Mouse (Mus musculus) gastrocnemius, postnatal 14 days (tissue): ENCODE data around the gene Iqch. TPM values are rescaled to one million over a fixed set of nuclear protein-coding genes. Genes with fewer than 3 reads are reported as not detected.

Source experiments
- DNase-seq: peaks from one replicate; pipeline ENCODE4 v3.0.0; 2021; ENCODE audit warnings: mixed read lengths
- intact Hi-C: fragments of 180-260 bp; cut with DNase I; formaldehyde crosslinking; loops from one replicate; pipeline ENCODE4 v1.15.1; 2025; ENCODE audit warnings: low total_unique reads
- total RNA-seq, 2 experiments: library from RNA; stranded (reverse); gene quantifications; 2 replicates each; pipeline ENCODE4 v1.2.3; 2021

Iqch gene
- total RNA-seq, 2 experiments from 2014 or later = 0.07 TPM; not detected in 1

DNA sequence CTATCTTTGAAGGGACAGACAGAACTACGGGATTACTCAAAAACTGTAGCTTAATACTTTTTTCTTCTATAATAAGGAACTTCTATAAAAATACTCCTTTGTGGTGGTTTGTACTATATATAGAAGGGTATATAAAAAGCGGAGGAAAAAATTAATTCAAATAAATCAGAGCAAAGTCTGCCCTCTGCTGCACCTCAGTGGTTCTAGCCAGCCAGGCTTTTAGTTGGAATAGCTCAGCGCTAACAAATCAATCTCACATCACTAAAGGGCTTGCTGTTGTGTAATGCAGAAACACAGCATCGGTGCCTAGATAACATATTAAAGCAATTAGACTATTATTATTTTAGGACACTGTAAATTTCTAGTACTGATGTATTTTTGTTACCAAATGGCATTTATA is 91.3 kb downstream of the Iqch start:
- DNase-seq = no peak
- intact Hi-C loops = no loop called here

DNA sequence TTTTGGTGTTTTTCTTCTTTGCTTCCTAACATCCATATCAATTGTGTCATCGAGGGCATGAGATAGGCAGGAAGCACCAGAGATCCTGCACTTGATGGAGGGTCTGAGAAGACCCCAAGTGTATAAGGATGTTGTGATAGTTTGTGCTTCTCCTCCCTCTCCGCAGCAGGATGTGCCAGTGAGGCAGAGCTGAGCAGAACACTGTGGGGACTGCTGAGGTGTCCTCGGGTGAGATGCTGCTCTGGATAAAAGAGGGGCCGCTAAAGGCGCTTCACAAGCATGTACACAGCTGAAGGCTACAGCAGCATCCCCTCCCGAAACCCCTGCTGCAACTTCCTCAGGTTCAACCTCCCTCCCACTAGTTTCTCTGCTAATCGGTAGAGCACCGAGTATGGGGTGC is 95.2 kb downstream of the Iqch start:
- no peak for DNase-seq
- intact Hi-C loops = no loop called here

DNA sequence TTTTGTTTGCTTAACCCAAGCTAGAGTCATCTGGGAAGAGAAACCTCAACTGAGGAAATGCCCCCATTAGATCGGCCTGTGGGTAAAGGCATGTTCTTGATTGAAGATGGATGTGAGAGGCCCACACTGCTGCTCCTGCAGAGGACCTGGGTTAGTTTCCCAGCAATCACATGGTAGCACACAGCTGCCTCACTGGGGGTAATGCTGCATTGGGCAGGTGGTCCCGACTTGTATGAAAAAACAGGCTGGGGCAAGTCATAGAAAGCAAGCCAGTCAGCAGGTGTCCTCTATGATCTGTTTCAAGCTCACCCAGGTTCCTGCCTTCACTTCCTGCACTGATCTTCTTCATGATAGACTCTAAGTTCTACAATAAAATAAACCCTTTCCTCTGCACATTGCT is 98.4 kb downstream of the Iqch start:
- no peak for DNase-seq
- intact Hi-C loops = no loop called here

DNA sequence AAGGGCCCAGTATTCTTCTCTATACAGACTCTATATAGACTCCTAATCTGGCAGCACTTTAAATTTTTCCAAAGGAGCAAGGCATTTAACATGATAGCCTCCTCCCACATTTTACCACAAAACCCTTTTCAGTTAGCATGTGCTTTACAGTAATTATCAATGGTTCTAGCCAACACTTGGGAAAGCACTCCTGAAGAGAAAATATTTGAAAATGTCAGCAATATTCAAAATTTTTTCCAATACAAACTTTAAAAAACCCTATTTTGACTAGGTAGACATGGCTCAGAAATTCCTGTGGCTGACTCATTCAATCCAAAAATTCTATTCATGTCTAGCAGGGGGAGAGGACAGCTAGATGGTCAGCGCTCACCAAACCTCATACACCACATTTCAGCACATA is 100.8 kb downstream of the Iqch start:
- no peak for DNase-seq
- intact Hi-C loops = no loop called here

DNA sequence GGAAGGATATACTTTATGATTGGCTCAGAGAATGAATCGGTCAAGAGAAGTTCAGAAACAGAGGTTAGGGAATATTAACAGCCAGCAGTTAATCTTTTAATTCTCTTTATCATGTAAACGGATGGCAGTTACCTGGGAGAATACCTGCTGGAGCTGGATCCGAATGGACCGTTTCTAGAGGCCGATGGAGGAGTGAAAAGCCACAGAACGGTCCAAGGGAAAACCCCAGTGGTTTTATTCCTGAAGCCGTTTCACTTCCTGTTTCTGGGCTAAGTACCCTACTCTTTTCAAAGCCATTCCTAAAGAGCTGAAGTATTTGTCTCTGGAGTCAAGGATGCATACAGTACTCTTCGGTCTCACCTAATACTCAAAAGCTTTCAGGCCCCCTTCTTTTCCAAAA is 102.4 kb downstream of the Iqch start:
- intact Hi-C loops = no loop called here
- DNase-seq = no peak

DNA sequence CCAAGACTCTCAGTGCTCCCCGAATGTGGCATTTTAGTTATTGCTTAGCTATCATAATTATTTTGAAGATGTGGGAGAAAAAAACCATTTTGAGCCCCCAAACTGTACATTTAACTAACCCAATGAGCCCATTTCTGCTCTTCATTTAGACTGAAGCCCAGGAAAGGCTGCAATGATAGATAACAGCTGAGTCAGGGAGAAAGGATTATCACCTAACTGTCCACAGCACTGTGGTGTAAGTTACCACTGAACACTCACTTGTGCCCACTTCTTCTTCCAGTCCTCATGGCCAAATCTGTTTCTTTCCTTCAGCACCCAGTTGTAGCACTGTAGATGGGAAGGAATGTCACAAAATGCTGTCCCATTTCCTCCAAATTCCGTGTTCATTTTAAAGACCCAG is 106.5 kb downstream of the Iqch start:
- intact Hi-C loops = no loop called here
- DNase-seq = no peak

DNA sequence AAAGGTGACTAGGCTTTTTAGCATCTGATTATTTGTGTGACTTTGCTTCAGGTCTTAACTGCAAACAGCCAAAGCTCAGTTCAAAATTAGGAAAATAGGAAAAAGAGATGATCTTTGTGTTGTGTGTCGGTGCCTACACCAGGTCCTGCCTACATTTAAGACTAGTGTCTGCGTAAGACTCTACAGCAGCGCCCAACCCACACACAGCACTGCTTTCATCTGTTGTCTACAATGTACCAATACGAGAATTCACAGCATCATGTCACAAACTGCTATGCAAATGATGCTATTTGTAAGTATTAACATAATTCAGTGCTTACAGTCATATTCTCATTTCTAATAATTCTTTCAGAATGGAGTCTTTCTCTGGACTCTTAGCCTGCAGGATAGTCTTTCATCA is 108.5 kb downstream of the Iqch start:
- DNase-seq = no peak
- intact Hi-C loops = no loop called here

DNA sequence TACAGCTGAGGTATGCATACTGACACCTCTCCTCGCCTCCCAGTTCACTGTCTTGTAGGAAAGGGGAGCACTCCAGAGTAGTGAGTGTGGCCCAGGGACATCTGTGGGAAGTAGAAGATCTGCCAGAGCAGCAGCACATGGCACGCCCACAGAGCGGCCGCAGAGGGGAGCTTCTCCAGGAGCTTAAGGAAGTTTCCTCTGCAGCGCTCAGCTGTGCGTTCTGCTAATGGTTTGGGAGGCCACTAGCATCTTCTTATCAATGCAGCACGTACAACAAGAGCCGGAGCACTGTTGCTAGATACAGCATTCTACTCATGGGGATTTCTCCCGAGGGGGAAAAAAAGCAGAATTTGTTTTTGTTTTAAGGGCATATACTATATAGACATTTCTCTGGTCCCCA is 110.0 kb downstream of the Iqch start:
- no peak for DNase-seq
- intact Hi-C loops = no loop called here

DNA sequence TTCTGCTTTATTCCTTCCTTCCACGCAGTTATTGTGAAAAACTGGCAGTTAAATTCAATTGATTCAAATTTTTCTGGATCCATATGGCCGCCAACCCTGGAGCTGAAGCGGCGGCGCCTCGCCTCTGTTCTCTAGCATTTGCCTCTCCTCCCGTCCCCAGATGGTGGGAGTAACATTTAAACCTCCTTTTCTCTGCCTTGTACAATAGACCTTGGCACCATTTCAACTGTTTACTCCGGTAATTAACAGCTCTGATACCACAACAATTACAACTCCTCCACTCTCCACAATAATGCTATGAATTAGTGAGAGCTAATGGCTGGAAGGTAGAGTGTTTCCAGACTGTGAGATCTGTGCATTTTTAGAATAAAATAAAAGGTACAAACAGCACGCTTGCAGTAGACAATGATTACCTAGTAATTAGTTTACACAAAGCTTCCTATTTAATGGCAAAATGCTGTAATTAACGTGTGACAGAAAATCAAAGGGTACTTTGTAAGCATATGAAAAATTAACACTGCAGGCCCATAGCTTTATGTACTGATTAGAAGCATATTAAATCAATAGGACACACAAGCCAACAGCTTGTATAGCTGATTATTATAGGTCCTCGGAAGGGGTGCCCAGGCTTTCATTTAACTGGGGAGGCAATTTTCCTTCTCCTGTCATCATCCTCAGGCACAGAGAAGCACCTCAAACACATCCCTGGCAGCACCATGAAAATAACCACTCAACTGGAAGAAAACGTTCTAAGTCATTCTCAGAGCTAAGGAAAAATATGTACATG is 111.6 kb downstream of the Iqch start:
- no peak for DNase-seq
- intact Hi-C loops = no loop called here

DNA sequence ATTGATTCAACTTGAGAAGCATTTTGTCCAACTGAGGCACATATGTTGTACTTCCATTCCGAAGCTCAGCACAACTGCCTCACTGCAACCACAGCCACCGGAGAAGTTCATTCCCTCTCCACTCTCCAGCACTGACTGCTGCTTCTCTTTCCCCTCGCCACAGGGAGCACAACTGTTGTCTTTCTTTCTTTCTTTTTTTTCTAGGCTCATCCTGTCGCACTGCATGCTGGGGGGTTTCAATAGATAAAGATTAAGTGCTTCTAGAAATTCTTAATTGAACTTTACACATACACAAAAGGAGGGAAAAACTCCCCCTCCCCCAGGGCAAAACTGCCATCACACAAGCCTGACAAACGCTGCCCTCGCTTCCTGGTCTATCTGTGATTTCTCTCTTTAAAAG is 113.1 kb downstream of the Iqch start:
- no peak for DNase-seq
- intact Hi-C loops = no loop called here

DNA sequence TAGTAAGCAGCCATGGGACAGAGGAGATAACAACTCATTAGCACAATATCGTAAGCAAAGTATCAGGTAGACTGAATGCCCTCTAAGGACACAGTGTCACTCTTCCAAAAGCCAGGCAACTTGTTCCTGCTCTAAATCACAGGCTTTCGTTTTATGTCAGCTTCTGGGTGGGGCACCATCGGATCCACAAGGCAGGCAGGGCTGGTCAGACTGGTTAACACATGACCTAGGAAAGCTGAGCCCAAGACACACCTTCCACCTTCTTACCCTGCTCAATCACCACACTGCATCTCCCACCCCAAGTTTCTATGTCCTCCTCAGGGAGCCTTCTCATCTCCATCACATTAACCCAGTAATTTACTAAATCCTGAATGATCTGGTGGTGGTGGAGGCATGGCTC is 136.7 kb downstream of the Iqch start:
- intact Hi-C loops = loop anchor here (10.0 kb wide), 1 partner anchor 369 kb away; no protein-coding TSS in a partner anchor
- DNase-seq = no peak

DNA sequence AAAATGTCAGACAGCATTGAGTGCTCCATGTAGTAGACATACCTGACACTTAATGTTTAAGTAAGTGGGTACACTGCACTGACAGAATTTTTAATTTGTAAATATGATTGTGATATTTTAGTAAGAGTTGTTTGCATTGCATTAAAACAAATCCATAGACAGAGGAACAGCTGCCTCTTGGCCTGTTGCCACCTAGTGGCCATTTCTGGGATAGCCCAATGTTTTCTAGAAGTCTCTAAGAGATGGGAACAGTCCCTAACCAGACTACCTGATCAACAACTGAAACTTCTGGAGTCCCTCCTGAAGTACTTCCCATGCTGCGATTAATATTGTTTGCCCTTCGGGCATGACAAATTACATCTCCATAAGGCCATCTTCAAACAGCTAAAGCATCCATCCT is 140.0 kb downstream of the Iqch start:
- intact Hi-C loops = loop anchor here (10.0 kb wide), 1 partner anchor 373 kb away; no protein-coding TSS in a partner anchor
- DNase-seq = peak; percentile 72

DNA sequence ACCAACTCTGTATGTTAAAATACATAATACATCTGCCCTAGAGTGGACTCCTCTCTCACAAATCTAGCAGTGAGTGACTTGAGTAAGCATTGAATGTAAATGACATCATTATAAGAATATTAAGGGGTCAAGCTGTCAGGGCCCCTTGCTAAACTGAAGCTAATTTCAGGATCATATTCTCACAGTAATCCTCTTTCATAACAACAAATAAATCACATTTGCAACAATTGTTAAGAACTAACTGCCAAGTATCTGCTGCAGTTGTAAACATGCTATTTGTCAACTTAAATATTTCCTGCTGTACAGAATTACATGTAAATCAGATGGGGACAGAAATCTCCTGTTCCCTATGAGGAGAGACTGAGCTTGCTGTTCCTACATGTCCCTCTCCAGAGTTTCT is 145.9 kb downstream of the Iqch start:
- intact Hi-C loops = no loop called here
- DNase-seq = no peak

DNA sequence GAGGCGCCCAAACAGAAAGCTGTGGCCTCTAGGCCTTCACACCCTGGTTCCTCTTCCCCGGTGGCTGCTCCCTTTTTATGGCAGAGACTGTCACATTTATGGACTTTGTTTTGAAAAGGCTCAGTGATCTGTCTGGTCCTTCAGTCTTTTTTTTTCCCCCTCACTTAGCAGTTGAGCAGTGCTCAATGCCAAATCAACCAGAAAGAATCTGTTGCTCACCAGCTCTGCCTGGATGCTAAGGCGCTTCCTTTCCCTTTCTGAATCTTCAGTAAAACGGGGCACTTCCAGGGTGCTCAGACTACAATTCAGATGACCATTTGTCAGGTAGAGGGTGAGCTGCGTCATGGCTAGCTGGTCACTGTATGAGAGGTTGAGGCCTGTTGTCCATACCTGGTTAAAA is 148.0 kb downstream of the Iqch start:
- no peak for DNase-seq
- intact Hi-C loops = no loop called here

DNA sequence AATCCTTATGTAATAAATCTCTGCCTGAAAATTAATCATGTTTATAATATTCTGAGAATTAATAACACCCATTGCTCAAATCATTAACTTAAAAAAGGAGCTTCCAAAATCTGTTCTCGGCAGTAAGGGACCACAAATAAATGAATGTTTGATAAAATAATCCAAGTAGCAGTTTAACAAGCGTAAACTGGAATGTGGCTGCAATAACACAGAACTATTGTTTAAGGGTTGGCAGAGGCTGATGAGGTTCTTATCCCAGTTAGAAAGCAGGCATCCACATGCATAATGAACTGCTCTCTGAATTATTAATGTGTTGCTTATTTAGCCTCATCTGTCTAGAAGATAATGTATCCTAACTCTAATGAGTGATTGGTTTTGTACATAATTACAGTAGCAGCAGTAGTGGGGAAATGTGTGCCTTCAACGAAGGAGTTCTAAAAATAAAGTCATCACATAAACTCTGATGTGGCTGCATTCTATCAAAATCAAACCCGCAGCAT is 151.7 kb downstream of the Iqch start:
- intact Hi-C loops = no loop called here
- DNase-seq = no peak

DNA sequence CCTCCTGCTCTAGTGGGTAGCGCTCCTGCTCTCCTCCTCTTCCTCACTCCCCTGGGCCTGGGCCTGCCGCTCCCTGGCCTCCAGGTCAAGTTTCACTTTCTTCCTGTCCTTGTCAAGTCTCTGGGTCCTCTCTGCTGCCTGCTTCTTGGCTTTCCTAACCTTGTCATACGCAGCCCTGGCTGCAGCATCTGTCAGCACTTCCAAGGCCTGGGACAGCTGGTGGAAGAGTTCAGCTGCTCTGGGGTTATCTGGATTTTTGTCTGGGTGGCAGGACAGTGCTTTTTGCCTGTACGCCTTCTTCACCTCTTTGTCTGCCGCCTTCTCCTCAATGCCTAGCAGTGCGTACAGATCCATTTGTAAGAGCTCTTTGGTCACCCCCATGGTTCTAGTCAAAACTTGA is 158.6 kb downstream of the Iqch start:
- intact Hi-C loops = no loop called here
- DNase-seq = peak; percentile 16

DNA sequence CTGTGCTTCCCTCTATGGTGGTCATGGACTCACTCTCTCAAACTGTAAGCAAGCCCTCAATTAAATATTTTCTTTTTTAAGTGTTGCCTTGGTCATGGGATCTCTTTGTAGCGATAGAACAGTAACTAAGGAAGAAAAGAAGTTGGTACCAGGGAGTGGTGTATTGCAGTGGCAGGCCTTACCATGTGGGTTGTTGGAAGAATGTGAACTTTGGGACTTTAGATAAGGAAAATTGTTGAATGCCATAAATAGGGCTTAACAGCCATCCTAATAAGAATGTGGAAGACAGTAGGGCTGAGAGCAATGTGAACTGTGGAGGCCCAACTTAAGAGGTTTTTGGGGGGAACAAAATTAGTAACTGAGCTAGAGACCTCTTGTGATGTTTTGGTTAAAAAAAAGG is 171.6 kb downstream of the Iqch start:
- intact Hi-C loops = no loop called here

DNA sequence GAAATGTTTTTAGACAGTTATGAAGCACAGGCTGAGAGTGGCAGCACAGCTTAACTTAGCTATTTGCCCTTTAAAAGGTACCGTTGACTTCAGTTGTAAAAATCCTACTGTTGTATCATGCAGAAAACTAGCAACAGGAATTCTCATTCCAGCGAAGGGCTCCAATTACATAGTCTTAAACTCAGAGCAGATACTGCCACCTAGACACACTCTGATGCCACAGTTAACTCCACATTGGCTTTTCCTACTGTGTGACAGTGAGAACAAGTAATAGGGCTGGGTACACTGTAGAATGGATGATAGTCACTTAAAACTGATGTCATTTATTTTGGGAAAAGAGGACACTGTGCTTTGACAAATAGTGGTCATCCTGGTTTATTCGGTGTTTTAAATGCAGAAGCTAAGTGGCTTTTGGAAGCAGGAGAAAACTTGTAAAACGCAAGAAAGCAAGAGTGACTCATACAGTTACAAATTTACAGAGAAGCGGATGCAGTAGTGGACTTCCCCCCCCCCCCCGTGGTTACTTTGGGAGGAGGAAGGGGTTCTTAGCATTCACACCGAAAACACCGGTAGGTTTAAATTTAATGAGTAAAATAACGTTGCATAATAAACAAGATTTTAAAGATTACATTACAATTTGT is 181.1 kb downstream of the Iqch start:
- DNase-seq = no peak
- intact Hi-C loops = no loop called here

More for the DNA sequence above, 171.6 kb downstream of the Iqch start:
- DNase-seq = no peak

DNA sequence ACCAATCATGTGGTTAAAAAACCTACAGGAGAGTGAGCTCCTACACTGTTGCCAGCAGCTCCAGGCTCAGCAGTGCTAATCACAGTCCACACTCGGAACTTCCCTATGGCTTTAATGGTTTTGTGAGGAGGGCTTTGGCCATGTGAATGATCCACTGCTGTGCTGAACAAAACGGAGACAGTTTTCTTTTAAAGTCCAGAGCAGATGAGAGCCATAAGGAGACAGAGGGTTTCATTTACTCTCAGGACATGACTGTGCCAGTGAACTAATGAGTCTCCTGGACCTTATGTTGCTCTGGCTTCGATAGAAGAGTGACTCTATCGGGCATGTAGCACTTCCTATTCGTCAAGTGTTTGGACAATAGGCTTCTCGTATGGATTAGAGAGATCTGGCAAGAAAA is 181.9 kb downstream of the Iqch start:
- no peak for DNase-seq

DNA sequence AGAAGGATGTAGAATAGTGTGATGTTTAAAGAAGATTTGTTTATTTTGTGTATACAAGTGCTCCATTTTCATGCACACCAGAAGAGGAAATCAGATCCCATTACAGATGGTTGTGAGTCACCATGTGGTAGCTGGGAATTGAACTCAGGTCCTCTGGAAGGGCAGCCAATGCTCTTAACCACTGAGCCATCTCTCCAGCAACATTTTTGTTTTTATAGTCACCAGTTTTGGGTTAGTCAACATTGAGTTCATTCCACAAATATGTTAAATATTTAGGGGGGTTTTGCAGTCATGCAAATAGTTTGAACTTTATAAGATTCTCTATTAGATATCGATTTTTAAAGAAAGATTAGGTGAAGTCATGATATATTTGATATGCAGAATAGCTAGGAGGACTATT is 202.1 kb downstream of the Iqch start:
- intact Hi-C loops = no loop called here
- DNase-seq = no peak

More for the DNA sequence above, 181.9 kb downstream of the Iqch start:
- intact Hi-C loops = no loop called here

DNA sequence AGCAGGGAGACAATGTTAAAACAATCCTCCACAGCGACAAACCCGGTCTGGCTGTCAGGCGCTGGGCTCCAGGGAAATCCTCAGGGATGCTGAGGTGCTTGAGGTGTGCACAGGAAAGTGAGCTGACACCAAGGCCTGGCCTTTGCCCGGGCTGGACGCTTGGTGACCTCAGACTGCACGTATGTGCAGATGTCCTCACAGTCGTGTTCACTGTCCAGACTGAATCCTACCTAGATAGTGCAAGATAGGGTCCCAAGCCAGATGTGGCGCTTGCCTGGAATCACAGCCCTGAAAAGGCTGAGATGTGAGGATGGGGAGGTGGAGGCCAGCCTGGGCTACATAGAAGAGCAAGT is 202.9 kb downstream of the Iqch start:
- intact Hi-C loops = no loop called here
- DNase-seq = no peak
